Mouse (Mus musculus) cerebellum, postnatal 14 days (tissue): ENCODE results near the gene Mocs3.

Experiments used
- DNase-seq, 2 experiments: peaks; one replicate each; pipeline ENCODE4 v3.0.0; 2021; ENCODE audit warnings: mixed read lengths in 2 of 2

The Mocs3 gene

GRCm38 (mm10) chr2:168230026-168230728 lies at the start of gene Mocs3, which contains the start of the genes Gm20716 and Dpm1:
Gene Mocs3 (plus strand): TSS chr2:168230622.
Gene Gm20716 (minus strand): TSS chr2:168230364.
Gene Dpm1 (minus strand): TSS chr2:168230591.
- DNase-seq: peak; percentile 84 to 90

- DNase-seq: no peak
Measured at GRCm38 (mm10) chr2:168191856-168192255, 38.6 kb upstream of the Mocs3 start.

GRCm38 (mm10) chr2:168193685-168194084 lies 36.7 kb upstream of the Mocs3 start:
- DNase-seq: no peak

- DNase-seq: no peak
Measured at GRCm38 (mm10) chr2:168195721-168196120, 34.7 kb upstream of the Mocs3 start.

- no peak for DNase-seq
Measured at GRCm38 (mm10) chr2:168198421-168198820, 32.0 kb upstream of the Mocs3 start.

- DNase-seq: no peak
Measured at GRCm38 (mm10) chr2:168199476-168199875, 30.9 kb upstream of the Mocs3 start.

GRCm38 (mm10) chr2:168200014-168200691 lies 30.3 kb upstream of the Mocs3 start:
- DNase-seq: no peak

- DNase-seq: no peak
Measured at GRCm38 (mm10) chr2:168204476-168204999, 25.9 kb upstream of the Mocs3 start.

- peak; percentile 93 to 98 for DNase-seq
Measured at GRCm38 (mm10) chr2:168205265-168205664, 25.2 kb upstream of the Mocs3 start.

- peak; percentile 61 to 62 for DNase-seq
Measured at GRCm38 (mm10) chr2:168205681-168206631, 24.5 kb upstream of the Mocs3 start.

- peak; percentile 94 to 96 for DNase-seq
Measured at GRCm38 (mm10) chr2:168206725-168207644, 23.4 kb upstream of the Mocs3 start, which contains the start of gene Adnp. Gene Adnp (minus strand): TSS chr2:168207112.

- DNase-seq: peak; percentile 33 to 51
Measured at GRCm38 (mm10) chr2:168207883-168208282, 22.5 kb upstream of the Mocs3 start.

GRCm38 (mm10) chr2:168213788-168214397 lies 16.5 kb upstream of the Mocs3 start:
- DNase-seq: no peak

GRCm38 (mm10) chr2:168223326-168223725 lies 7.1 kb upstream of the Mocs3 start:
- no peak for DNase-seq

GRCm38 (mm10) chr2:168229116-168230025 lies 1.1 kb upstream of the Mocs3 start:
- DNase-seq: peak in 1 of 2 experiments; percentile 50

GRCm38 (mm10) chr2:168230773-168231470 lies 500 bp downstream of the Mocs3 start:
- DNase-seq: peak; percentile 51 to 71

- DNase-seq: no peak
Measured at GRCm38 (mm10) chr2:168231471-168231829, 1.0 kb downstream of the Mocs3 start.

- DNase-seq: no peak
Measured at GRCm38 (mm10) chr2:168233286-168233685, 2.9 kb downstream of the Mocs3 start.

GRCm38 (mm10) chr2:168238335-168238734 lies 7.9 kb downstream of the Mocs3 start:
- DNase-seq: no peak
